In genomic region chr5:65478224-65478623, GRCm38 (mm10) we compare ENCODE assay signal across 9 mouse cellular contexts. TPM values are rescaled to one million over a fixed set of nuclear protein-coding genes. Genes with fewer than 3 reads are reported as not detected.
DNase-seq lines count a peak whose midpoint lies in the region; ATAC-seq lines count a peak whose summit lies in the region.
"Had no signal": no experiment of that assay in that cellular context is flagged by ENCODE, and none has a peak within 500 bp of the region (broad histone marks: within the 10 kb centered on the region; RNA-seq: fewer than 3 reads in every experiment).

No protein-coding gene starts in this region.

- no peak for ATAC-seq in forebrain, embryonic 14.5 days
- ATAC-seq in forebrain, embryonic 12.5 days (ENCODE audit: low FRiP score): no peak
- no peak for ATAC-seq in midbrain, embryonic 14.5 days (ENCODE audit: low FRiP score, low TSS enrichment)
- no peak for ATAC-seq in midbrain, embryonic 13.5 days

- H3K36me3 ChIP-seq in forebrain, embryonic 14.5 days (ENCODE audit: control insufficient read depth, insufficient read depth, low read length): 0 out of 2 replicates have a peak, but pooled peaks cover 3% of the 10 kb centered on the region
- H3K36me3 ChIP-seq in forebrain, embryonic 12.5 days (replicated peaks): no peaks in the 10 kb centered on the region
- 0 out of 2 replicates have a peak, but pooled peaks cover 2% of the 10 kb centered on the region for H3K36me3 ChIP-seq in midbrain, embryonic 14.5 days (ENCODE audit: control insufficient read depth, insufficient read depth, low read length)
- no peaks in the 10 kb centered on the region for H3K36me3 ChIP-seq in midbrain, embryonic 13.5 days

- no peaks in the 10 kb centered on the region for H3K9me3 ChIP-seq in forebrain, embryonic 14.5 days (replicated peaks; ENCODE audit: control insufficient read depth, low read length)
- H3K9me3 ChIP-seq in forebrain, embryonic 12.5 days: no peaks in the 10 kb centered on the region
- no peaks in the 10 kb centered on the region for H3K9me3 ChIP-seq in midbrain, embryonic 14.5 days (ENCODE audit: control insufficient read depth, low read length)
- no peaks in the 10 kb centered on the region for H3K9me3 ChIP-seq in midbrain, embryonic 13.5 days

- H3K4me3 ChIP-seq in forebrain, embryonic 14.5 days (ENCODE audit: low read depth, low read length): no peak overlapping the region
- H3K4me3 ChIP-seq in forebrain, embryonic 12.5 days (replicated peaks): no peak overlapping the region
- H3K4me3 ChIP-seq in midbrain, embryonic 14.5 days (replicated peaks; ENCODE audit: low read depth, low read length): no peak overlapping the region
- no peak overlapping the region for H3K4me3 ChIP-seq in midbrain, embryonic 13.5 days (replicated peaks)

- DNase-seq in forebrain, embryonic 14.5 days (ENCODE audit: low spot score): peak; percentile 33
- DNase-seq in midbrain, embryonic 14.5 days: peak; percentile 38
- DNase-seq in embryo, embryonic 10.5 days (ENCODE audit: low spot score): peak; percentile 28
- peak; percentile 40 for DNase-seq in retina, embryonic 14.5 days (ENCODE audit: low spot score)
- no peak for DNase-seq in layer of hippocampus, adult 18-20 months (ENCODE audit: low spot score in 2 of 2)
- no peak for DNase-seq in adrenal gland, postnatal 25 days

- 64% methylated on average over 4 of the region's 4 CpGs for WGBS in forebrain, embryonic 14.5 days
- 65% methylated on average over 4 of the region's 4 CpGs for WGBS in forebrain, embryonic 12.5 days
- 65% methylated on average over 4 of the region's 4 CpGs for WGBS in midbrain, embryonic 14.5 days
- WGBS in midbrain, embryonic 13.5 days: 64% methylated on average over 4 of the region's 4 CpGs

- no peak overlapping the region for H3K27ac ChIP-seq in forebrain, embryonic 14.5 days (ENCODE audit: low read depth, low read length)
- H3K27ac ChIP-seq in forebrain, embryonic 12.5 days: no peak overlapping the region
- H3K27ac ChIP-seq in midbrain, embryonic 14.5 days (replicated peaks; ENCODE audit: low read depth, low read length): no peak overlapping the region
- no peak overlapping the region for H3K27ac ChIP-seq in midbrain, embryonic 13.5 days

- H3K9ac ChIP-seq in forebrain, embryonic 14.5 days (ENCODE audit: low read length): no peak overlapping the region
- H3K9ac ChIP-seq in forebrain, embryonic 12.5 days: no peak overlapping the region
- no peak overlapping the region for H3K9ac ChIP-seq in midbrain, embryonic 14.5 days (replicated peaks; ENCODE audit: low read length)
- H3K9ac ChIP-seq in midbrain, embryonic 13.5 days (replicated peaks): no peak overlapping the region

- H3K4me1 ChIP-seq in forebrain, embryonic 14.5 days (ENCODE audit: control insufficient read depth, insufficient read depth, low read length): no peaks in the 10 kb centered on the region
- no peaks in the 10 kb centered on the region for H3K4me1 ChIP-seq in forebrain, embryonic 12.5 days
- H3K4me1 ChIP-seq in midbrain, embryonic 14.5 days (ENCODE audit: control insufficient read depth, insufficient read depth, low read length): no peaks in the 10 kb centered on the region
- no peaks in the 10 kb centered on the region for H3K4me1 ChIP-seq in midbrain, embryonic 13.5 days (replicated peaks)

- no peak overlapping the region for H3K4me2 ChIP-seq in forebrain, embryonic 14.5 days (ENCODE audit: low read length)
- H3K4me2 ChIP-seq in forebrain, embryonic 12.5 days: no peak overlapping the region
- no peak overlapping the region for H3K4me2 ChIP-seq in midbrain, embryonic 14.5 days (ENCODE audit: low read length)
- no peak overlapping the region for H3K4me2 ChIP-seq in midbrain, embryonic 13.5 days (replicated peaks)

- no peaks in the 10 kb centered on the region for H3K27me3 ChIP-seq in forebrain, embryonic 14.5 days (replicated peaks; ENCODE audit: control insufficient read depth, insufficient read depth, low read length)
- no peaks in the 10 kb centered on the region for H3K27me3 ChIP-seq in forebrain, embryonic 12.5 days
- H3K27me3 ChIP-seq in midbrain, embryonic 14.5 days (ENCODE audit: control insufficient read depth, insufficient read depth, low read length): no peaks in the 10 kb centered on the region
- H3K27me3 ChIP-seq in midbrain, embryonic 13.5 days: no peaks in the 10 kb centered on the region

RNA-seq across cellular contexts. Expression of gene Gm43552, which starts 14.4 kb away (rescaled TPM):
- not detected in 2 replicates for polyA plus RNA-seq in forebrain, embryonic 14.5 days (2014; fragmentation: Nextera tagmentation; extraction: Ambion mirVana)
- not detected in 2 replicates for polyA plus RNA-seq in forebrain, embryonic 12.5 days (2016; fragmentation: Nextera tagmentation; extraction: Ambion mirVana)
- 3.0 TPM in 1 of 2 replicates, not detected in the other for polyA plus RNA-seq in midbrain, embryonic 14.5 days (2014; fragmentation: Nextera tagmentation; extraction: Ambion mirVana)
- not detected in 2 replicates for polyA plus RNA-seq in midbrain, embryonic 13.5 days (2015; fragmentation: Nextera tagmentation; extraction: Ambion mirVana)
- total RNA-seq in layer of hippocampus, adult 18-20 months (2021): not detected
- total RNA-seq in adrenal gland, postnatal 25 days (2021): 10.4 TPM in 1 of 2 replicates, not detected in the other
- polyA plus RNA-seq: gonadal fat pad, adult 2 months had no signal

RNA-seq across cellular contexts. Expression of gene Ugdh, which starts 42.5 kb away (rescaled TPM):
- polyA plus RNA-seq in forebrain, embryonic 14.5 days (2014; fragmentation: Nextera tagmentation; extraction: Ambion mirVana): 51.1 and 51.3 TPM in 2 replicates
- polyA plus RNA-seq in forebrain, embryonic 12.5 days (2016; fragmentation: Nextera tagmentation; extraction: Ambion mirVana): 78.7 and 85.9 TPM in 2 replicates
- polyA plus RNA-seq in midbrain, embryonic 14.5 days (2014; fragmentation: Nextera tagmentation; extraction: Ambion mirVana): 37.0 and 46.0 TPM in 2 replicates
- 50.4 and 52.0 TPM in 2 replicates for polyA plus RNA-seq in midbrain, embryonic 13.5 days (2015; fragmentation: Nextera tagmentation; extraction: Ambion mirVana)
- 10 to 100 TPM; 30.1 to 33.5 TPM for total RNA-seq in layer of hippocampus, adult 18-20 months (2021)
- total RNA-seq in adrenal gland, postnatal 25 days (2021): 73.1 and 77.1 TPM in 2 replicates

RNA-seq across cellular contexts. Expression of gene Smim14, which starts 58.8 kb away (rescaled TPM):
- 199 and 205 TPM in 2 replicates for polyA plus RNA-seq in forebrain, embryonic 14.5 days (2014; fragmentation: Nextera tagmentation; extraction: Ambion mirVana)
- 113 and 118 TPM in 2 replicates for polyA plus RNA-seq in forebrain, embryonic 12.5 days (2016; fragmentation: Nextera tagmentation; extraction: Ambion mirVana)
- polyA plus RNA-seq in midbrain, embryonic 14.5 days (2014; fragmentation: Nextera tagmentation; extraction: Ambion mirVana): 196 and 212 TPM in 2 replicates
- 164 and 167 TPM in 2 replicates for polyA plus RNA-seq in midbrain, embryonic 13.5 days (2015; fragmentation: Nextera tagmentation; extraction: Ambion mirVana)
- 100 to 1,000 TPM; 160 to 166 TPM for total RNA-seq in layer of hippocampus, adult 18-20 months (2021)
- total RNA-seq in adrenal gland, postnatal 25 days (2021): 129 and 151 TPM in 2 replicates

RNA-seq across cellular contexts. Expression of gene Ube2k, which starts 58.8 kb away (rescaled TPM):
- 154 and 165 TPM in 2 replicates for polyA plus RNA-seq in forebrain, embryonic 14.5 days (2014; fragmentation: Nextera tagmentation; extraction: Ambion mirVana)
- 185 and 192 TPM in 2 replicates for polyA plus RNA-seq in forebrain, embryonic 12.5 days (2016; fragmentation: Nextera tagmentation; extraction: Ambion mirVana)
- 155 and 182 TPM in 2 replicates for polyA plus RNA-seq in midbrain, embryonic 14.5 days (2014; fragmentation: Nextera tagmentation; extraction: Ambion mirVana)
- polyA plus RNA-seq in midbrain, embryonic 13.5 days (2015; fragmentation: Nextera tagmentation; extraction: Ambion mirVana): 197 and 204 TPM in 2 replicates
- 100 to 1,000 TPM; 120 to 128 TPM for total RNA-seq in layer of hippocampus, adult 18-20 months (2021)
- total RNA-seq in adrenal gland, postnatal 25 days (2021): 90.0 and 132 TPM in 2 replicates

Comparison
In these comparisons a context has a peak if more than half of its experiments do, and no peak if none do; other contexts are left out.
1. DNase-seq: peak in forebrain, embryonic 14.5 days (single experiment), midbrain, embryonic 14.5 days (single experiment), embryo, embryonic 10.5 days (single experiment) and retina, embryonic 14.5 days (single experiment); none in layer of hippocampus, adult 18-20 months (0 of 2) and adrenal gland, postnatal 25 days (single experiment).